Mouse (Mus musculus) forebrain, embryonic 10.5 days (tissue): ENCODE results near the gene Gm17581. TPM values are rescaled to one million over a fixed set of nuclear protein-coding genes. Genes with fewer than 3 reads are reported as not detected.

Experiments used
- DNase-seq: peaks from one replicate; pipeline ENCODE4 v3.0.0-alpha.2; 2017; ENCODE audit warnings: low spot score; ENCODE audit errors: extremely low spot score
- H3K27ac ChIP-seq: fragments of 300-500 bp; sonication (generic); 2 replicates; pipeline ENCODE4 v1.5.1; 2016; ENCODE audit warnings: mild to moderate bottlenecking
- H3K27me3 ChIP-seq: fragments of 300-500 bp; sonication (generic); 2 replicates; pipeline ENCODE4 v1.6.1; 2016; ENCODE audit warnings: mild to moderate bottlenecking; ENCODE audit not compliant: poor library complexity, severe bottlenecking
- H3K36me3 ChIP-seq: fragments of 300-500 bp; sonication (generic); replicated peaks from 2 replicates; pipeline ENCODE4 v1.6.1; 2016; ENCODE audit warnings: mild to moderate bottlenecking, moderate library complexity
- H3K4me1 ChIP-seq: fragments of 300-500 bp; sonication (generic); 2 replicates; pipeline ENCODE4 v1.6.1; 2016
- H3K4me3 ChIP-seq: fragments of 300-500 bp; sonication (generic); 2 replicates; pipeline ENCODE4 v1.5.1; 2016; ENCODE audit warnings: mild to moderate bottlenecking, moderate library complexity
- H3K9me3 ChIP-seq: fragments of 300-500 bp; sonication (generic); 2 replicates; pipeline ENCODE4 v1.6.1; 2016; ENCODE audit warnings: mild to moderate bottlenecking, moderate library complexity
- WGBS: fragments of 180-500 bp; shearing (Covaris S2); methylation state at CpG from one replicate; pipeline ENCODE4 v1.1.7; 2016; 5-methylcytosine and 5-hydroxymethylcytosine counted together
- polyA plus RNA-seq: library from polyadenylated mRNA; unstranded; fragments of >200 nt; fragmentation: Nextera tagmentation; extraction: Ambion mirVana; gene quantifications from 2 replicates; pipeline ENCODE4 v1.2.1, GENCODE M21; 2016

Gm17581 gene
- polyA plus RNA-seq, 1 experiment from 2014 or later, result not detected

DNA sequence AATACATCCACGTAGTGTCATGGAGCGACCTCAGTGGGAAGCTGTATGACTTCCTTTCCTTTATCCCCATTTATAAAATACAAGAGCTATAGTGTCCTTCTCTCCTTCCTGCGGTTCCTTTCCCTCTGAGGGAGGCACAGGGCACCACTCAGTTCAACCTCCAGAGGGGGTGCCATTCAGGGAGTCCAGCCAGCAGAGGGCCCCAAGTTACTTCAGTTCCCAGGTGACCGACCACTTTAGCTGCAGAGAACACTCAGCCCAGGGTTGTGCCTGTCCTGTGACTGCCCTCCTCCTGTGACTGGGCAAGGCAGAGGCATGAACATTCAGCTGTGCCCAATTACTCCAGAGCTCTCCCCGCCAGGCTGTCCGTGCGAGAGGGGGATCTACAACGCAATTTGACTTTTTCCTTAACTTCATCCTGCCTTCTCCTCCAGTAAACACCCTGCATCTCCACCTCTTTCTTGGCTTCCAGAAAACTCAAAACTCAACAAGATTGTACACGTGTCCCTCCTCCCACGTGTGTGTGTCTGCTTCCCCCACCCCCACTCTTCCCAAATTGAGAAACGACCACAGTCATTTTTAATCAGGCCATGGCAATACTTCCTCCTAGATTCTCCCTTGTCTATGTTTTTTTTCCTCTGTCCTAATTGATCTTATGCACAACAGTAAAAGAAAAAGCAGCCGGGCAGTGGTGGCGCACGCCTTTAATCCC, 21.3 kb upstream of the Gm17581 start:
- DNase-seq, result no peak
- Histone ChIP-seq H3K4me3 (no peak overlapping the region), H3K27me3 (peaks cover 11% of the 10 kb centered on the region; the same call in 1 of the 2 replicates), H3K4me1 (no peaks in the 10 kb centered on the region), H3K36me3 (no peaks in the 10 kb centered on the region), H3K27ac (no peak overlapping the region), H3K9me3 (no peaks in the 10 kb centered on the region)
- WGBS, result 62% methylated on average over 14 of the region's 14 CpGs

DNA sequence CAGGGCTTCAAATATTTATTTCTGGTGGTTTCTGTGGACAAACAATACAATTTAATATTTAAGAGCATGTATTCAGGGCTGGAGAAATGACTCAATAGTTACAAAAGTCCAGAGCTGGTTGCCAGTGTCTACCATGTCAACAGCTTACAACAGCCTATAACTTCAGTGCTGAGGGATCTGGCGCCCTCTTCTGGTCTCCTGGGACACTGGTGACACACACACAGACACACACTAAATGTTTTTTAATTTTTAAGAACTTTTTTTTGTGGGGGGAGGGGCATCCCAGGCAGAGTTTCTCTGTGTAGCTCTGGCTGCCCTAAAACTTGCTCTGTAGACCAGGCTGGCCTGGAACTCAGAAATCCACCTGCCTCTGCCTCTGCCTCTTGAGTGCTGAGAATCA, 20.1 kb upstream of the Gm17581 start:
- Histone ChIP-seq H3K27me3 (peaks cover 20% of the 10 kb centered on the region), H3K36me3 (no peaks in the 10 kb centered on the region), H3K4me1 (peaks cover 8% of the 10 kb centered on the region), H3K4me3 (no peak overlapping the region), H3K9me3 (no peaks in the 10 kb centered on the region), H3K27ac (no peak overlapping the region)
- DNase-seq, result peak; percentile 29
- WGBS, result 3% methylated on average over 1 of the region's 1 CpGs

DNA sequence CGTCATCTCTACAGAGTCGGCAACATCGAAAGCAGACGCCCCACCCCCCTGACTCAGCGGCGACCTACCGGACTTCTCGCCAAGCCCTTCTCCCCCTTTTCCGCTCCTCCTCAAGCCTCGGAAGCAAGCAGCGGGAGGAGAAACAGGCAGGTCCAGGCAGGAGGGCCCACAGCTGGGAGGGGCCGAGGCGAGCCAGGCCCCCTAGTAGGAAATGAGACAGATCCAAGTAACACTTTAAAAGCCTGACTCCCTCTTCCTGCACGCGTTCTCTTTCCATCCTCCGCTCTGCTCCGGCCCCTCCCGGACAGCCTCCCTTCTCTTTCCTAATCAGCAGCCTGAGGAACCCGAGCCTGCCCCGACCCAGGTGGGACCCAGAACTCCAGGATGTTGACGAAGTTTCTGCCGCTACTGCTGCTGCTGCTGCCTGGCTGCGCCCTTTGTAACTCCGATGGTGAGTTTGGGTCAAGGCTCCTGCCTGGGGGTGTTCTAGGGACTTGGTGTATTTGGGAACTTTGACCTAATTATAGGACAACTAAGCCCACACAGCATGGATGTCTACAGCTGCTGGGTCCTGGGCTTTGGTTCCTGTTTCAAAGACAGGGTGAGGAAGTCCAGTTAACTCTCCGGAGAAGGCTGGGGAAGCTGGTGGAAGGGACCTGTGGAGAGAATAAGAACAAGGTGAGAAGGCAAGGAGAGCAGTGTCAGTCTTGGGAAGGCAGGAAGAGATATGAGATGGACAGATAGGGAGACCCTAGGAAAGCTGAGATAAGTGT, 15.5 kb upstream of the Gm17581 start, which contains the start of gene Procr:
Gene Procr (plus strand): TSS at position 104 of the 773 bp plus-strand sequence.
- peaks cover 14% of the 10 kb centered on the region for H3K27me3 ChIP-seq
- no peaks in the 10 kb centered on the region for H3K36me3 ChIP-seq
- WGBS, result 3% methylated on average over 25 of the region's 25 CpGs
- peaks cover 10% of the 10 kb centered on the region for H3K4me1 ChIP-seq
- peak within 1 kb of the TSS; percentile 40; the same call in 1 of the 2 replicates for H3K27ac ChIP-seq
- DNase-seq, result peak; percentile 24
- H3K9me3 ChIP-seq, result no peaks in the 10 kb centered on the region
- peak within 1 kb of the TSS; percentile 49 for H3K4me3 ChIP-seq

DNA sequence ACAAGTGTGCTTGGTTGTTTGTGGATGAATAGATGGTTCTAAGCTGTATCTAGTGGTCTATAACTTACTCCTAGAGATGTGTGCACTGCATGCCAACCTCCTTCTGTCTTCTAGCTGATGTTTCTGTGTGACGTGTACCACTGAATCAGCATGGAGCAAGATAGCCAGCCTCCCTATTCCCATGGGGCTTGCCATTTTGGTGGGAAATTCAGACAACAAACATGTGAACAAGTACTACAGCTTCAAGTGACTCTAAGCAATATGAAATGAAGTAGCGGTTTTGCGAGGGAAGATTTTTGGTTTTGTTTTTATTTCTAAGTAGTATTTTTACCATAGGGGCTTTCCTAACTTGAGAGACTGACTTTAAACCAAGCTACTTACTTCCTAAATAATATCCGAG, 13.7 kb upstream of the Gm17581 start:
- DNase-seq, result no peak
- Histone ChIP-seq H3K4me3 (no peak overlapping the region), H3K9me3 (no peaks in the 10 kb centered on the region), H3K36me3 (no peaks in the 10 kb centered on the region), H3K27me3 (peaks cover 14% of the 10 kb centered on the region), H3K4me1 (peaks cover 10% of the 10 kb centered on the region), H3K27ac (no peak overlapping the region)
- WGBS, result 88% methylated on average over 4 of the region's 4 CpGs

DNA sequence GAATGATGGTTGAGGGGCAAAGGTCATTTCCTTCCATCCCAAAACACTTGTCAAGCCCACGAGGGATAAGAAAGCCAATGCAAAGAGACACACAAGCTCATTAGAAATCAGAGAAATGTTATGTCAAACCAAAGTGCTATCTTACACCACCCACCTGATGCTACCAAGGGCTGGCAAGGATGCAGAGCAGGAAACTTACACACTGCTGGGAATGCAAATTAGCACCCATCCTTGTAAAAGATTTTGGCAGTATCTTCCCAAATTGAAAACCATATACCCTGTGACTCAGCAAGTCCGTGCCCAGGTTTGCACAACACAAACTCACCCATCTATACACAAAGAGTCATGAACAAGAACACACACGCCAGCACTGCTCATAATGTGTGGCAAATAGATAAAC, 9.8 kb upstream of the Gm17581 start:
- Histone ChIP-seq H3K4me3 (no peak overlapping the region), H3K36me3 (no peaks in the 10 kb centered on the region), H3K4me1 (no peaks in the 10 kb centered on the region), H3K27me3 (no peaks in the 10 kb centered on the region), H3K27ac (no peak overlapping the region), H3K9me3 (no peaks in the 10 kb centered on the region)
- no peak for DNase-seq
- WGBS, result 74% methylated on average over 3 of the region's 3 CpGs

DNA sequence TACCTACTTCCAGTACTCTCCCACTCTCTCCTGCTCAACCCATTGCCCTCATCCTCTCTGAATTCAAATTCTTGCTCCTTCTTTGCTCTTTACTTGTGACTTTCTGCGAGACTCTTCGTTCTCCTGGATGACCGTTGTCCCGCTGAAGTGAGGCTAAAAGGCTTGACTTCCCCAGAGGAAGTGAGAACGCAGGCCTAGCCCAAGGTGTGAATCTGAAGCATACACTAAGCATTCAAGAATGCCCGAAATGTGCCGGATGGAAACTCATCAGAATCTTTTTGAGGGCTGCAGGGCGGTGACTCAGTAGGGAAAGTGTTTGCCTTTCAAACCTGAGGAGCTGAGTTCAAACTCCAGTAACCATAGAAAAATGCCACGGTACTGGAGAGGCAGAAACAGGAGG, 7.7 kb upstream of the Gm17581 start:
- Histone ChIP-seq H3K4me3 (no peak overlapping the region), H3K9me3 (no peaks in the 10 kb centered on the region), H3K4me1 (no peaks in the 10 kb centered on the region), H3K27ac (no peak overlapping the region), H3K36me3 (no peaks in the 10 kb centered on the region), H3K27me3 (no peaks in the 10 kb centered on the region)
- DNase-seq, result no peak
- 91% methylated on average over 9 of the region's 9 CpGs for WGBS

DNA sequence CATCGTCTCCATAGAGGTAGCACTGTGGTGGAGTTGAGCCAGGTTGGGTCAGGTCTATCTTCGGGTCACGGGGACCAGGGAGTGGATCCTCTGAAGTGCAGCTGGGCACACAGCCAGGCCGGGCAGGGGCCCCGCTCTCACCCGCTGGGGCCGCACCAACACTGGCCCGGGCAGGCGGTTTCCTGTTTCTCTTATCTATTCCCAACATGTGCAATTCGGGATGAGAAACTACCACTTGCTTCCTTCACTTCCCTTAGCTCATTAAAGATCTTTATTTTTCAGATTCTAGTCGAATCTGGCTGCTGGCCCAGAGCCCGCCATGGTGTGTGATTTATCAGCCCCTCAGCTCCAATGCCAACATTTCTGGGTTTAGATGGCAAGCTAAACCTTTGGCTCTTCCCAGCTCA, 7.3 kb upstream of the Gm17581 start:
- no peaks in the 10 kb centered on the region for H3K27me3 ChIP-seq
- DNase-seq, result no peak
- no peak overlapping the region for H3K4me3 ChIP-seq
- no peaks in the 10 kb centered on the region for H3K9me3 ChIP-seq
- no peaks in the 10 kb centered on the region for H3K4me1 ChIP-seq
- 84% methylated on average over 12 of the region's 12 CpGs for WGBS
- H3K36me3 ChIP-seq, result no peaks in the 10 kb centered on the region
- no peak overlapping the region for H3K27ac ChIP-seq

DNA sequence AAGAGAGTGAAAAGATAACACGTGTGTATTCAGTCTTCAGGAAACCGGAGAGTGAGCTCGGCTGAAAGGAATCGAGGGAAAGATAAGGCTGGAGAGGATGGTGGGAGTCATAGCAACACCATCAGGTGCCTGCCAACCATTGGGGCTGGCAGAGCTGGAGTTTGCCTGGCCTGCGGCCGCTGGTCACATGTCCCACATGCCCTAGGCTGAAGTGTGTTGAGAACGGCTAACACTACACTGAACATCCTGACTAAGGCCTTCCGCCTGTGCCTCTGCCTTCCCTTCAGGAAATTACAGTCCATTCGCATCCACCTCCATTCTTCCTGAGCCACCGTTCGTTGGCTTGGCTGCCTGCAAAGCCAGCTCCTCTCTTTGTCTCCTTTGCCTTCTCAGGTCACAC, 6.5 kb upstream of the Gm17581 start:
- no peak for DNase-seq
- H3K27me3 ChIP-seq, result no peaks in the 10 kb centered on the region
- H3K27ac ChIP-seq, result no peak overlapping the region
- 87% methylated on average over 11 of the region's 11 CpGs for WGBS
- no peaks in the 10 kb centered on the region for H3K36me3 ChIP-seq
- no peaks in the 10 kb centered on the region for H3K9me3 ChIP-seq
- H3K4me3 ChIP-seq, result no peak overlapping the region
- H3K4me1 ChIP-seq, result no peaks in the 10 kb centered on the region

DNA sequence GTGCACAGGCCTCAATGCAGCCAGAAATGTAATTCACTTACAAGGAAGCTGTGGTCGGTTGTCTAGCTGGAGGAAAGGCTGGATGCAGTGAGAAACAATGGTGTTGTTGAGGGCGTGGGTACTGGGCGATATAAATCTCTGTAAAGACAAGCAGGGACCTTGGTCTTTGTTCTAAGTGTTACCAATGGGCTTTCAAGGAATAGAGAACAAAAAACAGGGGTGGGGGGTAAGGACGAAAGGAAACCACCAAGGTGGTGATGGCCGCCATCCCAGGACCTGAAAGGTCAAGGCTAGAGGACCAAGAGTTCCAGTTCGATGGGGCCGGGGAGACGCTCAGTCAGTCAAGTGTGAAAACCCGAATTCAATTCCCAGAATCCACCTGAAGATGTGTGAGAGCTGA, 2.1 kb upstream of the Gm17581 start:
- Histone ChIP-seq H3K27ac (no peak overlapping the region), H3K27me3 (no peaks in the 10 kb centered on the region), H3K4me3 (no peak overlapping the region), H3K4me1 (no peaks in the 10 kb centered on the region), H3K36me3 (no peaks in the 10 kb centered on the region), H3K9me3 (no peaks in the 10 kb centered on the region)
- no peak for DNase-seq
- WGBS, result 78% methylated on average over 9 of the region's 9 CpGs

DNA sequence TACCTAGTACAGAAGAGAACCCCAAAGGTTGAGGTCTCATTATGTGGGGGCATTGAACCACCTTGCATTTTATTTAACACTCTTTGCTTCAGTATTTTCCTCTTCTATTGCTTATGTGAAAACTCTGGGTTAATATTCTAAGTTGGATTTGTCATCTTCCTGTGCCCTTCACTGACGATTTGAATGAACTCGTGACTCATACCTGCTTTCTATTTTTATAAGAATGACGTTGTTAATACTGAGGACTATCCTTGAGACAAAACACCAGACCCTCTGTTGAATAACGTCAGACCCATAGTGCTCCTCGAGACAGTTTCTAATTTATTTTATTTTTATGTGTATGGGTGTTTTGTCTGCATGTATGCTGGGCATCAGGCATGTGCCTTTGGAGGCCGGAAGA, 1.3 kb upstream of the Gm17581 start:
- no peaks in the 10 kb centered on the region for H3K4me1 ChIP-seq
- H3K4me3 ChIP-seq, result no peak overlapping the region
- H3K9me3 ChIP-seq, result no peaks in the 10 kb centered on the region
- H3K27me3 ChIP-seq, result no peaks in the 10 kb centered on the region
- 87% methylated on average over 6 of the region's 6 CpGs for WGBS
- H3K36me3 ChIP-seq, result no peaks in the 10 kb centered on the region
- no peak overlapping the region for H3K27ac ChIP-seq
- DNase-seq, result no peak

DNA sequence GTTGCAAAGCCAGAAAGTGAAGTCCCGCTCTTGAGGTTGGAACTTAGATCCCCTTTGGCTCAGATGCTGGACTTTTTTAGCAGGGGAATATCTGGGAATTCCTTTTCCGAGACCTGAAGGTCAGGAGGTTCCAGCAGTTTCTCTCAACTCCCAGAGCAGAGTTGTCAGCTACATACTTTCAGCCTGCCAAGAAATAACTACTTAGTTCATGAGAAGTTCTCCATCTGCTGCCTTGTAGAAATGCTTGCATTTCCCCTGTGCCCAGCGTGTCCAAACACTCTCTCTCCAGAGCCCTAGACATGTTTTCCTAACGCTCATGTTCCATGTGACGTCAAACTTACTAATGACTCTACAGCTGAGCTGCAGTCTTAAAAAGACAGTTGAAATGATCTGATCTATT, 586 bp downstream of the Gm17581 start:
- 90% methylated on average over 5 of the region's 5 CpGs for WGBS
- no peak overlapping the region for H3K4me3 ChIP-seq
- H3K9me3 ChIP-seq, result no peaks in the 10 kb centered on the region
- no peaks in the 10 kb centered on the region for H3K36me3 ChIP-seq
- H3K27me3 ChIP-seq, result no peaks in the 10 kb centered on the region
- DNase-seq, result no peak
- H3K27ac ChIP-seq, result no peak overlapping the region
- no peaks in the 10 kb centered on the region for H3K4me1 ChIP-seq

DNA sequence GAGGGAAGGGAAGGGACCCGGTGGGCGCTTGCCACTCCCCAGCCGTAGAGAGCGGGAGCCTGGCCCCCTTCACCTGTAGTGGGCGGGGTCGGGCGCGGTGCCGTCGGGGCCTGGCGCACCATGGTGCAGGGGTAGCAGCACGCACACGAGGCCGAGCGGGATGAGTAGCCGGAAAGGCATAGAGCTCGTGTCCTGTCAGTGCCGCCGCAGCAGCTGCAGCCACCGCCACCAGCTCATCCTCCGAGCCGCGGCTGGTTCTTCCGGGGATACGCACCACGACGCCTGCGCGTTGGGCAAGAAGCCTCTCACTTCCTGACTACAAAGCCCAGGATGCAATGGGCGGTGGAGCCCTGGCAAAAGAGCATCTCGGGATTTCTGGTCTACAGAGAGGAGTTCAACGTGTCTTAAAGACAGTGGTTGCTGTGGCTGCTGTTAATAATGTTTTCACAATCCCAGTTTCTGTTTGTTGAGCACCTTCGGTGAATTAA, 6.5 kb downstream of the Gm17581 start, which contains the start of gene Edem2:
Gene Edem2 (minus strand): TSS at position 318 of the 488 bp plus-strand sequence.
- H3K27ac ChIP-seq, result peak within 1 kb of the TSS; percentile 77
- no peaks in the 10 kb centered on the region for H3K27me3 ChIP-seq

DNA sequence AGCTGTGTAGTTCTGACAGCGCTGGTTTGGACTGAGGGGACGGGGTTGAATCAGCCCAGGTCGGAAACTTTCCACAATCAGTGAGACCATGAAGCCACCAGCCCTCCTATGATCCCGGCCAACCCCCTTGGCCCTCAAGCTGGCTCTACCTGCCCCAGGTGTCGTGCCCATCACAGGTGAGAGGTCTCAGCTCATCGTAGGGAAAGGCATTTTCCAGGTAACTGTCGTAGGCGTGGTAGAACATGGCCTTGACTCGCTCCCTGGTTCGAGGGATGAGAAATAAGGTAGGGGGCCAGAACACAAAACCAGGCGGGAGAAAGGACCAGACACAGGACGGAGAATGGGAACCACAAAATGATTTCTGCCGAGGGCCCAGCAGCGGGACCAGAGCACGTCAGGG, 6.9 kb downstream of the Gm17581 start:
- H3K27me3 ChIP-seq, result no peaks in the 10 kb centered on the region
- H3K27ac ChIP-seq, result peak overlapping the region; percentile 77
- DNase-seq, result no peak
- no peaks in the 10 kb centered on the region for H3K9me3 ChIP-seq
- H3K36me3 ChIP-seq, result no peaks in the 10 kb centered on the region
- H3K4me1 ChIP-seq, result peaks cover 18% of the 10 kb centered on the region
- H3K4me3 ChIP-seq, result peak overlapping the region; percentile 70
- WGBS, result 3% methylated on average over 15 of the region's 15 CpGs

More for the DNA sequence above, 6.5 kb downstream of the Gm17581 start, which contains the start of gene Edem2:
- WGBS, result under 1% methylated on average over 33 of the region's 33 CpGs
- Histone ChIP-seq H3K4me1 (peaks cover 18% of the 10 kb centered on the region), H3K36me3 (no peaks in the 10 kb centered on the region), H3K4me3 (peak within 1 kb of the TSS; percentile 70), H3K9me3 (no peaks in the 10 kb centered on the region)
- peak; percentile 87 for DNase-seq
